Mouse (Mus musculus) left cerebral cortex, postnatal 25 days (tissue): ENCODE measurements at regions not wholly inside any gene's neighbourhood (a gene's known extent, or its start where the extent isn't known, plus 50 kb on each side); places are given as distances from the start of the nearest gene placed in this dataset.

Experiments used
- DNase-seq, 2 experiments: peaks; one replicate each; pipeline ENCODE4 v3.0.0; 2022; ENCODE audit warnings: low spot score in 2 of 2, mixed read lengths in 1 of 2
- intact Hi-C: fragments of 180-260 bp; cut with DNase I; formaldehyde crosslinking; loops from one replicate; pipeline ENCODE4 v1.15.1; 2025

DNA sequence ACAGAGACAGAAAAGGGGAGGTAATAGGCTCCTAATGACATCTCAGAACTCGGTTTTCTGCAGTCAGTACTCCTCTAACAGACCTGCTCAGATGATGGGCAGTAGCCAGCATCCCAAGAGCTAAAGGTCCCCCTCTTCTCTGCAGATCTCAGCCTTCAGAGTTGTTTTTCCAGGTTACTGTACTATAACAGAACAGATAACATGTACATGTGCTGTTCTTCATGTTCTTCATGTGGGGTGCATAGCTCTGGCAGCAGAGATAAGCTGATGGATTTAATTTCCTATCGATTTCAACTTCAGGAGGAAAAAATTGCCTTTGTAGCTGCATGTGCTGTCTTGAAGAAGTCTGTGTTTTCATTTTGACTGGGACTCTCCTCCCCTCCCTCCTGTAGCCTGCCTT is 115.8 kb upstream of the Serp2 start:
- no peak for DNase-seq
- intact Hi-C loops, result no loop called here

DNA sequence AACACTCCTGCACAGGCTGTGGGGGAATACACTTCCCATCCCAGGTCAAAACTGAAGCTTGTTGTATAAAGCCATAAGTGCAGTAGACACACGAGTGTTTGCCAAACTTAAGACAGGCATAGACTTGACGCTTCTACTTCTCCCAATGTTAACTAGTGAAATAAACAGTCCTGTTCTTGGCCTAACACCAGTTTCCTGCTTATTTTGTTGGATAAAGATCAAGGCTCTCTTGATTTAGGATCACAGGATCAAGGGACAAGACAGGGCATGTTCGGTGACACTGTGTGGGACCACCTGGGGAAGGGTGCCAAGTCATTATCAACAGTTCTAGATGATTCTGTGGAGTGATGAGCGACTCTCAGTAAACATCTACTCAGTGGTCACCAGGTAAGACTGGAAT is 114.3 kb upstream of the Serp2 start:
- intact Hi-C loops, result no loop called here
- no peak for DNase-seq

DNA sequence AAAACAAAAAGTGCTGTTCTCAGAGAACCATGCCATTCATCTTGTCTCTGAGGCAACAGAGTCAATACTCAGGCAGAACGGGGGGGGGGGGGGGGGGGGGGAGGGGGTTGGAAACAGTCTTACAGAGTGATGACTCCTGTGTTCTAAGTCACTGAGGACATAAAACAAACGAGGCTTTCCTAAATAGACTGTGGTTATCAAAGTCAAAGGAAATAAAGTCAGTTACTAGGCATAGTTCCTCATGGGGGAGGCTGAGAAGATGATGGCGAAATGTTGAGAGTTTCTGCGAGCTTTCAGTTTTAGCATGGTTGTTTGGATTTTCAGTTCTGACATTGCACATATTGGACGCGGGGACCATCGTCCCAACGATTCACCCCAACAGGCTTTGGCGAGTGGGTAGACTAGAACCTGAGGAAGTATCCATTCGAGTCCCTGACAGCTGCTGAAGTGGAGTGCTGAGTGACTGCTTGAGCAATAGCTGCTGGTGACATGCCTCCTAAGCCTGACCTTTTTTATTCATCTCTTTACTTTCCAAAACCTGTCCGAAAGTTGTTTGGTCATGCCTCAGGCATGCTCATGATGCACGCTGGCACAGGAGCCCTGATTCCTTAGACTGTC is 109.2 kb upstream of the Serp2 start:
- intact Hi-C loops, result no loop called here
- no peak for DNase-seq

DNA sequence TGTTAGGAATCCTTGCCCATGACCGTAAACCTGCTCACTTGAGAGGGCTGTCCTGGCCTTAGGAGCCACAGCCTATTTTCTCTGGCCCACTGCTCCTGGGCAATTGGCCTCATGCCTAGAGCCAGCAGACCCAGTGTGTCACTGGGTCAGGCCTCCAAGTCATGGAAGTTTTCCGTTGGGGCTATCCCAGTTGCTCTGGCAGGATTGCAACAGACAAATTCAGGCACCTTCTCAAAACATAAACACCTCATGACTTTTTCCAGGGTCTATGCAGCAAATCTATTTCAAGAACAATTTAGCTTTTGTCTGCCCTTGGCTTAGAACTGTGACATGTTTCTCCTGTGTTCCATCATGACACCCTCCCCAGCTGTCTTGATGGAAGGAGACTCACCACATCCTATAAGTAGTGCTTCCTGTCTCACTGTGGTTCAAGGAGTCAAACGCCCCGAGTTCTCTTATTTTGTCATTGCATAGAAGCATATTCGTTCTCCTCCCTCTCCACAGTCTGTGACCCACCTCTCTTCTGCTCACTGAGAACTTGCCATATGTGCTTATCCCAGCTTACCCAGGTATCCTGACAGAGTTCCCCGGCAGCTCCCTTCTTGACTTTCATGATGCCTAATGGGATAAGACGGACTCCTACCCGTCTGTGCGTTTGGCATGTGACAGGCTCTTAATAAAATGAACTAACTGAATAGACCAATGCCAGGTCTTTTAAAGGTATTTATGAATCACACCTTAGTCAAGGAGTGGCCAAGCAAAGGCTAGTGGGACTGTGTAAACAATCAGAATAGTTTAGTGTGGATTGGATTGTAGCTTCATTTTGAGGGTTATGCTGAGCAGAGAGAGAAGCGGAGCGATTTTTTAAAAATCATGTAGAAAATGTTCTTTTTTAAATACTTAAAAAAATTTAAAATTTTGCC is 108.2 kb upstream of the Serp2 start:
- intact Hi-C loops, result no loop called here
- no peak for DNase-seq

DNA sequence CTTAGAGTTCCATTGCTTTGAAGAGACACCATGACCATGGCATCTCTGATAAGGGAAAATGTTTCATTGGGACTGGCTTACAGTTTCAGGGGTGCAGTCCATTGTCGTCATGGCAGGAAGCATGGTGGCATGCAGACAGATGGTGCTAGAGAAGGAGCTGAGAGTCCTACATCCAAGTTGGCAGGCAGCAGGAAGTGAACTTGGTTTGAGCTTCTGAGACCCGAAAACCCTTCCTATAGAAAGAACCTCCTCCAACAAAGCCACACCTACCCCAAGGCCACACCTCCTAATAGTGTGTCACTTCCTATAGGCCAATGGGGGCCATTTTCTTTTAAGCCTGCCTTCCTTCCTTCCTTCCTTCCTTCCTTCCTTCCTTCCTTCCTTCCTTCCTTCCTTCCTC is 107.1 kb upstream of the Serp2 start:
- intact Hi-C loops, result no loop called here

DNA sequence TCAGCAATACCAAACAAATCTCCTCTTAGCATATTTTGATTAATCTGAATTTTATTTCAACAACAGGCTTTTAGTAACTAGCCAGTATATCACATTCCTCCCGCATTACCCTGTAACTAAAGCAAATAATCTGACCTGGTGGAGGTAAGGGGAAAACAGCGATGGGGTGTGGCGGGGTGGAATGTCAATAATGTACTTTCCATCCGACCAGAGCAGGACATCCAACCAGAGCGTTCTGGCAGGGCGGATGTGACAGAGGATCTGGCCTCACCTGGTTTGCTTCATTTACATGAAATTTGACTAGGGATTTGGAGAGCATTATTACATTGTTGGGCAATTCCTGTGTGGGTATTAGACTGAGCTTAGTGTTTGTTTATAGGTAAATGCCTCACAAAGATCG is 106.2 kb upstream of the Serp2 start:
- DNase-seq, result no peak
- intact Hi-C loops, result no loop called here

More for the DNA sequence above, 107.1 kb upstream of the Serp2 start:
- no peak for DNase-seq

DNA sequence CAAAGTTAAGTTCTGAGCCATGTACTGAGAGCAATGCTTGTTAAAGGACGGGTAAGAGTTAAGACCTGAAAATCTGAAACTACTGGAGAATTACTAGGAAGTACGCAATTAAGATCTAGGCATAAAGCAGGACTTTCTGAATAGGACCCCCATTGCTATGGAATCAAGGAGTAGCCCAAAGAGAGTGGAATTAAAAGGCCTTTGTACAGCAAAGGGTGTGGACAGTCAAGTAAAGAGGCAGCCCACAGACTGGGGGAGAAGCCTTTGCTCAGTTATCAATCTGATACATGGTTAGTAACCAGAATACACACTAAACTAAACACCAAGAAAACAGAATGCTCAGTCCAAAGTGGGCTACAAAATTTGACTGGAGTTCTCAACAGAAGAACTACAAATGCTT is 104.2 kb upstream of the Serp2 start:
- intact Hi-C loops, result no loop called here
- no peak for DNase-seq

DNA sequence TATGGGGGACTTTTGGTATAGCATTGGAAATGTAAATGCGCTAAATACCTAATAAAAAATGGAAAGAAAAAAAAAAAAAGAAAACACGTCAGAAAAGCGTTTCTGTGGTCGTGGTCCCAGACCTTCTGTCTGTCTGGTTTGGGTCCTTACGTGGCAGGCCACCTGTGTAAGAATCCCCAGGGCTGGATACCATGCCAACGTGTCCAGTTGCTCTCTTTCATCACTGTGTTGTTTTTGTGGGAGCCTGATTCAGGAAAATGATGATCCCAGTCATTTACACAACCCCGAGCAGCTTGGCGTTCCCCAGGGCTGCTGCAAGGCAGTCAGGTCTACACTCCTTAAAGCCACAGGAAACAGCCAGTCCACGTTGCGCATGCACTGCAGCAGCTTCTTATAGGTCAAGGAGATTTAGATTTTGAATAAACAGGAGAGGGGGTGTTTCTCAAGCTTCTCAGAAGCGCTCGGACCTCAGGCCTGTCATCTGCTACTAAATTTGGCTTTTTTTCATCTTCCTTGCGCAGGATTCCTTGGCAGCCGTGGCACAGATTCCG is 102.3 kb upstream of the Serp2 start:
- intact Hi-C loops, result loop anchor here (5.0 kb wide), 1 partner anchor 73 kb away; no protein-coding TSS in a partner anchor
- DNase-seq, result peak in 1 of 2 experiments; percentile 33

DNA sequence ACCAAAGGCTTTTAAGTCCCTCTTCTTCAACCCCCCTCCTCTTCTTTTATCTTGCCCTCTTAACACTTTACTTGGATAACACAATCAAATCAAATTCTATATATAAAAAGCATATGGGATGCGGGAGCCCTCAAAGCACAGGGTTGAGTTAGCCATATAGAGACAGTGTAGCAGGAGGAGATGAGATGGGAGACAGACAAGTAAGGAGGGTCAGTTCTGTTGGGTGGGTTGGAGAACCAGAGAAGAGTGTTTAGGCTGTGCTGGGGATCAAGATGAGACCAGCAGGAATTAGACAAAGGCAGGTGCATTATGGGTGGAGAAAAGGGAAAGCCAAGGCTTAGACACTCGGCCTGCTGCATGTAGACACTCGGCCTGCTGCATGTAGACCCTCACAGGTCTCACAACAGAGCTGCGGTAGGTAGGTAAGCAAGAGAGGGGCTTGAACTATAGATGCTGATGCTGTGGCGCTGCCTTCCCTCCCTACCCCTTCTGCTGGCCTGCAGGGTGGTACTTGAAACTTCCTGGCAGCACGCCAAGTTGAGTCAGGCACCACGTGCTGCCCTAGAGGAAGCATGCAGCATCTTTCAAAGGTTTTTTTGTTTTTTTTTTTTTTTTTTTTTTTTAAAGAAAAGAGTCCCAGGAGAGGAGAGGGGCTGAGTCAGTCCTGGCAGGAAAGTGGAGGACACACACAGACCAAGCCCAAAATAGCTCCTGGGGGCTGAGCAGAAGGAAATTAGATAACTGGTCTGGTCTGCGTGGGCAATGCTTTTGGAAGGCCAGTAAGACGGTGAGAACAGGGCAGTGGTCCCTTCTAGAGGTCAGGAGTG is 101.3 kb upstream of the Serp2 start:
- DNase-seq, result peak; percentile 44 to 55
- intact Hi-C loops, result loop anchor here (5.0 kb wide), 1 partner anchor 74 kb away; no protein-coding TSS in a partner anchor

DNA sequence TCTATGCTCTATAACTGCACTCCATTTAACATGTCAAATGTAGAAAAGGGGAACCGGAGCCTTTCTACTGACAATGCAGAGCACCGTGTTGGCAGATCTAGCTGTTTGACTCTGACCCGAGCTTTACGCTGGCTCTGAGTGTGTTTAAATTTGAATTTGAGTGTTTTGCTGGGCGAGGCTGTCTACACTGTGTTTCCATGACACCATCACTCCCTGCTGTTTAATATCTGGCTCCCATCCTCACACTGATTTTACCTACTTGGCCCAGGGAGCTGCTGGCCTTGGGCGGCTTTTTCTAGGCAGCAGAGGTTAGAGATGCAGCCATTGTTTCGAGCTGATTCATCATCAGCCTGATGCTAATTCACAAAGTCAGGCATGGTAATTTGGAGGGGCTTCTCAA is 100.7 kb upstream of the Serp2 start:
- no peak for DNase-seq
- intact Hi-C loops, result loop anchor here (5.0 kb wide), 1 partner anchor 75 kb away; no protein-coding TSS in a partner anchor

DNA sequence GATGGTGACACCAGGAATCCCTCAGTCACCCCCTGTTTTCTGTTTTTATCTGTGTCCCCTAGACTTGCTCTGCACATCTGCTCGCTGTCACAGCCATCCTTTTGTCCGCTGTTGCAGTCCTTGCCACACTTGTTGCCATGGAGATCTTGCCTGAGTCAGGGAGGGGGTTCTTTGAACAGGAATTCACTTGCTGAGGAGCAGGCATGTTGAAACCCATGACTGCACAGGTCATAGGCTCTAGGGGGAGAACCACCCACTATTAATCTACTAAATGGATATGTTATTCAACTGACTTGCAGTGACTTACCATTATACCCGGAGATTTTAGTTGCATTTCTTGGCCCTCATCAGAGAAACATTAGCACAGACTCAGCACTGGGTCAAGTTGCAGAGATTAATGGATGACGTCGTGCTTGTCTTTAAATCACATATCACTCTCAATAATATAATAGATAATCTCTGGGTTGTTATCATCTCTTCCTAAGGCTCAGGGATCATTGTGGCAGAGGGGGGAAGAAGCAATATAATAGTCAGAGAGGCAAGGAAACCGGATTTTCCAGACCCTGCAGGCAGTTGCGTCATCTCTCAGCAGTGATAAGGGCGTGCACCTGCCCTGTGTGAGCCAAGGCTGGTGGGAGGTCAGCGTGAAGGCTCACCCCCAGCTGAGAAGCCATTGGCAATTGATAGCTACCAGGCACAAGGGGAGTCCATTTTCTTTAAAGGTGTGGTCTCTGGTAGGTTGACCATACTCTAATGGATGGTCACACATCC is 95.9 kb upstream of the Serp2 start:
- DNase-seq, result peak in 1 of 2 experiments; percentile 41
- intact Hi-C loops, result no loop called here

DNA sequence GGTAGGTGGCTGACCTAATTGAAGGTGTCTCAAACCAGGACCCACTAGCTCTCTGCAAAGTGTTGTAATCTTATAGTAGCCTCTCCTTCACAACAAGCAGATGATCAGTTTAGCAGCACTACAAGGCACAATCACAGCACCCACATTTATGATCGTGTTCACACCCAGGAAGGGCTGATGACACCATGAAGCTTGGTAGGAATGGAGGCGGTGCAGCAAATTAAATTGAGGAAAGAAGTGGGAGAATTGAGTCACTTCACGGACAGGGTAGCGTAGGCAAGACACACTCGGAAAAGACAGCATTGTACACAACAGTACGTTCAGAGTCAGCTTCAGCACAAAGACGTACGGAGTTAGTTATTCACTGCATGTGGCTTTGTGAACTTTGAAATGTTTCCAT is 94.4 kb upstream of the Serp2 start:
- intact Hi-C loops, result no loop called here
- peak; percentile 30 to 89 for DNase-seq

DNA sequence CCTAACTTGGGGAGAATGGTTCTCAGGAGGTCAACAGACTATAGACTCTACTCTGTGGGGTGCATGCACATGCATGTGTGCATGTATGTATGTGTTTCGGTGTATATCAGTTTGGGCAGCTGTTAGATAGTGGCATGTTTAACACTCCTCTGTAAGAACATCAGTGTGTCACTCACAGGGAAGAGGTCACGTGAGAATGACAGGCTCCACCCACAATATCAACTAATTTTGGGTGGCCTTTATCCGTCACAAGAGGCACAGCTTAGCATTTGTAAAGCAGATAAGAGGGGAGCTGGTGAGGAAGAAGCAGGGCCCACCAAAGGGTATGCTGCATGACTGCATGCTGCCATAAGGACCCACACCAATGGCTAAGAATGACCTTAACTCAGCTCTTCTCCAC is 93.2 kb upstream of the Serp2 start:
- intact Hi-C loops, result no loop called here

DNA sequence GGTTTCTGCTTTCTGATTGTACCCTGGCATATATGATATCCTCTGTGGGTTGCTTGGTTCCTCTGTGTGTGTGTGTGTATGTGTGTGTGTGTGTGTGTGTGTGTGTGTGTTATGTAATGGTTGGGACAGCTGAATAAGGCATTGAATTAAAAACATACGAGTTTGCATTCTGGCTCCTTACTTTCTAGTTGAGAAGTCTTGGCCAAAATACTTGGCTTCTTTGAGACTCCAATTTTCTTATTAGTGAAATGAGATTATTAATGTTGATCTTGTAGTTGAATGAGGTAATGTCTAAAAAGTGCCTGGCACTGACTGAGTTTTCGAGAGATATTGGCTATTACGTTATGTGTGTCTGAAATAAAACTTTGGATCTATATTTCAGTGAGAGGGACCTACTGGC is 88.0 kb upstream of the Serp2 start:
- no peak for DNase-seq
- intact Hi-C loops, result no loop called here

More for the DNA sequence above, 93.2 kb upstream of the Serp2 start:
- DNase-seq, result no peak

DNA sequence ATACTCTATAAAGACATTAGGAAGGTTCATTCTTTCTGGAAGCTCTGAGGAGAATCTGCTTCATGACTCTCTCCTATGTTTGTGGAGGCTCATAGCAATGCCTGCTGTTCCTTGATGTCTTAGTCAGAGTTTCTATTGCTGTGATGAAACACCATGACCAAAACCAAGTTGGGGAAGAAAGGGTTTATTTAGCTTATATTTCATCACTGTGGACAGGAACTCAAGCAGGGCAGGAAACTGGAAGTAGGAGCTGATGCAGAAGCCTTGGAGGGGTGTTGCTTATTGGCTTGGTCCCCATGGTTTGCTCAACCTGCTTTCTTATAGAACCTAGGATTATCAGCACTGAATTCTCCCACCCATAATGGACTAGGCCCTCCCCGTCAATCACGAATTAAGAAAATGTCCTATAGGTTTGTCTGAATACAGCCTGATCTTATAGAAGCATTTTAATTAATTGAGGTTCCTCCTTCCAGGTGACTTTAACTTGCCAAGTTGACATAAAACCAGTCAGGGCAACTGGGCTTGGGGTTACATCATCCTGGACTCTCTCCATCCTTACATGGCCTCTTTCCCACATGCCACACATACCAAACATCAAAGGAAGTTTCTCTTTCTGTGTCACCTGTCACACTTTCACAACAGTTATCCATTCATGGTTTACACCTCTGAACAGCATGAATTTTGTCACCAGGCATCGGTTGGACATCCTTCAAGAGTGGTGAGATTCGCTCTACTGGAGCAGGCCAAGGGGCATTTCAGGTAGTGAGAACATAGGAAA is 85.3 kb upstream of the Serp2 start:
- no peak for DNase-seq
- intact Hi-C loops, result no loop called here

DNA sequence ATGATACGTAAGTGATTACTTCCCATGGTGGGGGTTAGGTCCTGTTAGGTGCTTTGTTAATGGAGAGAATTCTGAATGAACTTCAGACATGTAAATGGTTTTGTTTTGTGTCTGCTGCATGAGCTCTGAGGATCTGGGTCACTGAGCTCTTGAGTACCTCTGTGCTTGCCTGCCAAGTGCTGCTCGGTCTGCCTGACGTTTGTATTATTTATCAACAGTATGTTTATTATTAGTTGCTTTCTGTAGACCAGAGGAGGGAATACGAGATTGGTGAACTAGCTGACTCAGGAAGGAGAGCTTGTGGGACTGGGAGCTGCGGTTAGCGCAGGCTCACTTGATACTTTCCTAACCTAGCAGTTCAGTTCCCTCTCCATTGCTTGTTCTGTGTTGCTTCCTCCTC is 76.5 kb upstream of the Serp2 start:
- intact Hi-C loops, result no loop called here
- DNase-seq, result no peak

DNA sequence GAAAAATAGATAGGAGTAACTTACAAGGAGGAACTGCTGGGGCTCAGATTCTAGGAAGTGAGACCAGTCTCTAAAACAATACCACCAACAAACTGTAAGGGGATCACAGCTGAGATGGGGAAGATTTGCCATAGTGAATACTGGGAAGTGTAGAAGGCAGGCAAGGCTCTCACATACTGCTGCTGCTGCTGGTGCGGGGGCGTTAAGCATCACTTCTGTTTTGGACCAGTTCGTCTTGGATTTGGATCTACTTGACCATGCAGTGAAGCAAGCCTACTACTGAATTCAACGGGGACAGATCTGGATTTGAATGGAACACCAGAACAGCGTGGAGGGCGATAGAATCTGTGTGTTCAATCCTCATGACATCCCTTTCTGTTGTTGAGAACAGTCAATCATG is 76.1 kb upstream of the Serp2 start:
- DNase-seq, result peak in 1 of 2 experiments; percentile 69
- intact Hi-C loops, result no loop called here

DNA sequence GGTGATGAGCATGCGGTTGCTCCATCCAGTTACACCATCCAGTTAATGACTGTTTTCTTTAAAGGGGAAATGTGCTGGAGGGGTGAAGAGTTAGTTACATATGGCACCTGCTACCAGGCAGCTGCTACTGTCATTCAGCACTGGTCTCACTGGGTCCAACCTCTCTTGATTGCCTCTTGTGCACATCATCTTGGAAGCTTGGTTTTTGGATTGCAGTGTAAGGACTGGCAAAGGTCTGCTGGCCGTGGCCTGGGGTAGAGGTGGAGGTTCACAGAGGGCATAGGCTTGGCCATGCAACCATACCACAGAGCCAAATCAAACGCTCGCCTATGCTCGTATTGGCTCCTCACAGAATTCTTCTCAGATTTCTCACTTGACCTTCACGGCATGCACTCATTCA is 75.1 kb upstream of the Serp2 start:
- intact Hi-C loops, result no loop called here

More for the DNA sequence above, 75.1 kb upstream of the Serp2 start:
- no peak for DNase-seq
